In genomic region chr14:115092510-115092909, GRCm38 (mm10) we compare ENCODE assay signal across 8 mouse cellular contexts. TPM values are rescaled to one million over a fixed set of nuclear protein-coding genes. Genes with fewer than 3 reads are reported as not detected.
DNase-seq lines count a peak whose midpoint lies in the region; ATAC-seq and TF ChIP-seq lines count a peak whose summit lies in the region.

No protein-coding gene starts in this region.

- peak overlapping the region; percentile 37 for H3K9ac ChIP-seq in intestine, embryonic 15.5 days

- H3K4me2 ChIP-seq in intestine, embryonic 15.5 days (replicated peaks): peak overlapping the region; percentile 93

- DNase-seq in cerebellum, postnatal 36 days: no peak
- no peak for DNase-seq in thymus, adult 2 months
- no peak for DNase-seq in thymus, postnatal 4 days
- peak; percentile 3 for DNase-seq in lung, postnatal 36 days
- no peak for DNase-seq in left cerebral cortex, postnatal 36 days (ENCODE audit: low spot score in 2 of 2)

- peaks cover 6% of the 10 kb centered on the region for H3K4me1 ChIP-seq in thymus, adult 2 months (replicated peaks; ENCODE audit: control insufficient read depth, insufficient read depth, low read length)
- H3K4me1 ChIP-seq in intestine, embryonic 15.5 days (replicated peaks): peaks cover 5% of the 10 kb centered on the region; the same call in 1 of the 2 replicates

- 2% methylated on average over 33 of the region's 33 CpGs for WGBS in thymus, adult 2 months
- under 1% methylated on average over 33 of the region's 33 CpGs for WGBS in intestine, embryonic 15.5 days

- H3K36me3 ChIP-seq in thymus, adult 2 months (ENCODE audit: control insufficient read depth, insufficient read depth, low read length): no peaks in the 10 kb centered on the region
- H3K36me3 ChIP-seq in intestine, embryonic 15.5 days: no peaks in the 10 kb centered on the region

- no peak for TF ChIP-seq CTCF in thymus, adult 2 months (IDR thresholded peaks at IDR 0.05; ENCODE audit: borderline replicate concordance, control insufficient read depth, extremely low read depth, insufficient read depth, low read length, poor library complexity)

- no peak overlapping the region for H3K27ac ChIP-seq in thymus, adult 2 months (ENCODE audit: control insufficient read depth, insufficient read depth, low read length)
- no peak overlapping the region for H3K27ac ChIP-seq in intestine, embryonic 15.5 days

- no peaks in the 10 kb centered on the region for H3K9me3 ChIP-seq in intestine, embryonic 15.5 days

- H3K4me3 ChIP-seq in thymus, adult 2 months (ENCODE audit: control insufficient read depth, insufficient read depth, low read length): peak overlapping the region; percentile 45
- H3K4me3 ChIP-seq in intestine, embryonic 15.5 days (replicated peaks): peak overlapping the region; percentile 68

- H3K27me3 ChIP-seq in thymus, adult 2 months (ENCODE audit: control insufficient read depth, insufficient read depth, low read length): peaks cover 6% of the 10 kb centered on the region; the same call in 1 of the 2 replicates
- peaks cover 24% of the 10 kb centered on the region for H3K27me3 ChIP-seq in intestine, embryonic 15.5 days (replicated peaks)

- intact Hi-C loops in left cerebral cortex, postnatal 36 days (cut with DNase I): no loop called here

- ATAC-seq in cerebellum, adult (ENCODE audit: insufficient number of reproducible peaks, low FRiP score, low TSS enrichment): peak; percentile 33
- peak; percentile 78 for ATAC-seq in intestine, embryonic 15.5 days
- ATAC-seq in erythroid progenitor cell, adult 5-6 weeks (replicated peaks; ENCODE audit: low FRiP score, poor library complexity, severe bottlenecking): no peak

- no peak for TF ChIP-seq POLR2A in thymus, adult 2 months (IDR thresholded peaks at IDR 0.05; ENCODE audit: control insufficient read depth, extremely low read depth, insufficient read depth, low read length, poor library complexity)

RNA-seq across cellular contexts. Expression of gene Gpc5, which starts 0.5 kb away (rescaled TPM):
- 0.18 TPM in 2 replicates for polyA plus RNA-seq in thymus, adult 2 months (2012; rRNA removed)
- 0.15 and 0.18 TPM in 2 replicates for polyA plus RNA-seq in intestine, embryonic 15.5 days (2015; fragmentation: Nextera tagmentation; extraction: Ambion mirVana)
- not detected in 2 replicates for total RNA-seq in erythroid progenitor cell, adult 5-6 weeks (2015; ENCODE audit: low replicate concordance)
- total RNA-seq in erythroid progenitor cell, adult 5-6 weeks (2017; ENCODE audit: low replicate concordance): not detected in 2 replicates
- 10 to 100 TPM; 31.3 to 34.0 TPM for total RNA-seq in left cerebral cortex, postnatal 36 days (2021)

Comparison
In these comparisons a context has a peak if more than half of its experiments do, and no peak if none do; other contexts are left out.
1. RNA of gene Gpc5, which starts 0.5 kb away (total RNA-seq): 31.3 to 34.0 TPM in left cerebral cortex, postnatal 36 days; not detected in erythroid progenitor cell, adult 5-6 weeks; every median in the first group is over 10 times any median in the second.